Mouse (Mus musculus): ENCODE measurements around the gene Tox2.

DNA sequence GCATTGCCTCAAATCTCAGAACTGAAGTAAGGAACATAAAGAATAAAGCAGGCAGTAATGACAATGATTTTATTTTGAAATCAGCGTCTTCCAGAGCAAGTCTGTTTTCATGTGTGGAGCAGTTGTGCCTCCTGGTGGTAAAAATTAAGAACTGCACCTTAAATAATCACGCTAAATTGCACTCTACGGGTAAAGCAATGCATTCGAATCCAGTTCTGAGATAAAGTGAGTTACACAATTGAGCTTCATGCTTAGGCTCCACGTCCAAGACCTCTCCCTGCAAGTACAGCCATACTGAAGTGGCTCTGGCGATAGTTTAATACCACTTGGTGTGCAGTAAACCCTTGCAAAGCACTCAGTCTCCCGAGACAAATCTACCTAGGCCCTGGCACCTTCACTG is 127.8 kb downstream of the Tox2 start:
- TF ChIP-seq CTCF (IDR thresholded peaks at IDR 0.05) (peak; percentile 91), EP300 (IDR thresholded peaks at IDR 0.05) (no peak)

Measured in lung, postnatal 0 days (tissue).